Mouse (Mus musculus) MEL (cell line): ENCODE data around the gene Cnih1. TPM values are rescaled to one million over a fixed set of nuclear protein-coding genes. Genes with fewer than 3 reads are reported as not detected.

Source experiments
- DNase-seq: peaks from one replicate; pipeline ENCODE4 v3.0.0; 2011; ENCODE audit warnings: low read depth, low spot score
- H3K27ac ChIP-seq: 2 replicates; pipeline ENCODE4 v1.5.1; 2012; ENCODE audit warnings: low read depth, mild to moderate bottlenecking, control low read depth, low read length, moderate library complexity; ENCODE audit not compliant: control insufficient read depth
- H3K27me3 ChIP-seq, 2 experiments: fragments of 150-350 bp in 1 of 2; sonication (generic) in 1 of 2; 2 replicates each; pipeline ENCODE4 v1.6.1; 2012; ENCODE audit warnings: low read length in 2 of 2, mild to moderate bottlenecking in 2 of 2, improper control_type of control experiment in 1 of 2, moderate library complexity in 1 of 2; ENCODE audit not compliant: insufficient read depth in 2 of 2, control insufficient read depth in 1 of 2
- H3K36me3 ChIP-seq, 2 experiments: 2 replicates each; pipeline ENCODE4 v1.6.1; 2012 to 2014; ENCODE audit warnings: low read length in 2 of 2, improper control_type of control experiment in 1 of 2, inconsistent platforms in 1 of 2, mild to moderate bottlenecking in 1 of 2; ENCODE audit not compliant: insufficient read depth in 2 of 2, control insufficient read depth in 1 of 2
- H3K4me1 ChIP-seq, 2 experiments: fragments of 150-350 bp in 1 of 2; sonication (generic) in 1 of 2; 2 replicates each; pipeline ENCODE4 v1.6.1; 2012; ENCODE audit warnings: low read length in 2 of 2, improper control_type of control experiment in 1 of 2, mild to moderate bottlenecking in 1 of 2; ENCODE audit not compliant: insufficient read depth in 2 of 2, control insufficient read depth in 1 of 2
- H3K4me3 ChIP-seq, 2 experiments: fragments of 150-350 bp in 1 of 2; sonication (generic) in 1 of 2; 2 replicates each; pipeline ENCODE4 v1.5.1; 2012; ENCODE audit warnings: low read depth in 2 of 2, low read length in 2 of 2, mild to moderate bottlenecking in 2 of 2, moderate library complexity in 2 of 2, control low read depth in 1 of 2, improper control_type of control experiment in 1 of 2; ENCODE audit not compliant: control insufficient read depth in 1 of 2, insufficient read depth in 1 of 2
- H3K79me2 ChIP-seq: 2 replicates; pipeline ENCODE4 v1.6.1; 2012; ENCODE audit warnings: mild to moderate bottlenecking, low read length, moderate library complexity; ENCODE audit not compliant: control insufficient read depth, poor library complexity, insufficient read depth
- H3K9ac ChIP-seq: 2 replicates; pipeline ENCODE4 v1.6.1; 2012; ENCODE audit warnings: low read depth, mild to moderate bottlenecking, control low read depth, low read length, moderate library complexity; ENCODE audit not compliant: control insufficient read depth, poor library complexity, severe bottlenecking
- H3K9me3 ChIP-seq: fragments of 150-350 bp; sonication (generic); replicated peaks from 2 replicates; pipeline ENCODE4 v1.6.1; 2012; ENCODE audit warnings: mild to moderate bottlenecking, low read length, improper control_type of control experiment, moderate library complexity; ENCODE audit not compliant: insufficient read depth
- CHD1 ChIP-seq: IDR thresholded peaks from 2 replicates; pipeline ENCODE4 v1.6.1; 2012; ENCODE audit warnings: low read depth, mild to moderate bottlenecking, inconsistent platforms, low read length, improper control_type of control experiment
- CHD2 ChIP-seq: IDR thresholded peaks from 2 replicates; pipeline ENCODE4 v1.6.1; 2011; ENCODE audit warnings: low read length, improper control_type of control experiment
- ELF1 ChIP-seq: IDR thresholded peaks from 2 replicates; pipeline ENCODE4 v1.6.1; 2014; ENCODE audit warnings: low read depth, mild to moderate bottlenecking, inconsistent platforms, low read length, improper control_type of control experiment, moderate library complexity
- ETS1 ChIP-seq: IDR thresholded peaks from 2 replicates; pipeline ENCODE4 v1.6.1; 2012; ENCODE audit warnings: low read depth, mild to moderate bottlenecking, inconsistent platforms, low read length, improper control_type of control experiment, moderate library complexity
- HCFC1 ChIP-seq: IDR thresholded peaks from 2 replicates; pipeline ENCODE4 v1.6.1; 2012; ENCODE audit warnings: low read depth, mild to moderate bottlenecking, inconsistent platforms, low read length, improper control_type of control experiment, moderate library complexity
- MAFK ChIP-seq: IDR thresholded peaks from 2 replicates; pipeline ENCODE4 v1.6.1; 2011; ENCODE audit warnings: low read depth, mild to moderate bottlenecking, low read length, improper control_type of control experiment, borderline replicate concordance
- MAX ChIP-seq: IDR thresholded peaks from 2 replicates; pipeline ENCODE4 v1.6.1; 2011; ENCODE audit warnings: low read length, improper control_type of control experiment
- MAZ ChIP-seq: IDR thresholded peaks from 2 replicates; pipeline ENCODE4 v1.6.1; 2012; ENCODE audit warnings: low read depth, mild to moderate bottlenecking, inconsistent platforms, low read length, improper control_type of control experiment
- MXI1 ChIP-seq: IDR thresholded peaks from 2 replicates; pipeline ENCODE4 v1.6.1; 2011; ENCODE audit warnings: mild to moderate bottlenecking, low read depth, low read length, improper control_type of control experiment
- MYB ChIP-seq: IDR thresholded peaks from 2 replicates; pipeline ENCODE4 v1.6.1; 2011; ENCODE audit warnings: mild to moderate bottlenecking, low read depth, low read length, improper control_type of control experiment
- MYC ChIP-seq: IDR thresholded peaks from 2 replicates; pipeline ENCODE4 v1.6.1; 2011; ENCODE audit warnings: low read depth, mild to moderate bottlenecking, low read length, improper control_type of control experiment, moderate library complexity
- POLR2AphosphoS5 ChIP-seq: IDR thresholded peaks from 2 replicates; pipeline ENCODE4 v1.6.1; 2012; ENCODE audit warnings: low read depth, borderline replicate concordance, mild to moderate bottlenecking, inconsistent platforms, low read length, moderate library complexity, mixed read lengths
- RCOR1 ChIP-seq: IDR thresholded peaks from 2 replicates; pipeline ENCODE4 v1.6.1; 2012; ENCODE audit warnings: low read depth, mild to moderate bottlenecking, inconsistent platforms, low read length, improper control_type of control experiment
- SIN3A ChIP-seq: IDR thresholded peaks from 2 replicates; pipeline ENCODE4 v1.6.1; 2012; ENCODE audit warnings: low read length, improper control_type of control experiment, inconsistent platforms
- TAL1 ChIP-seq: IDR thresholded peaks from 2 replicates; pipeline ENCODE4 v1.6.1; 2012; ENCODE audit warnings: mild to moderate bottlenecking, inconsistent platforms, low read length, moderate library complexity, mixed read lengths
- UBTF ChIP-seq: IDR thresholded peaks from 2 replicates; pipeline ENCODE4 v1.6.1; 2012; ENCODE audit warnings: low read depth, mild to moderate bottlenecking, inconsistent platforms, low read length, improper control_type of control experiment, moderate library complexity, borderline replicate concordance; ENCODE audit not compliant: insufficient read depth
- USF1 ChIP-seq: IDR thresholded peaks from 2 replicates; pipeline ENCODE4 v1.6.1; 2014; ENCODE audit warnings: low read depth, mild to moderate bottlenecking, inconsistent platforms, low read length, improper control_type of control experiment, moderate library complexity
- ZMIZ1 ChIP-seq: IDR thresholded peaks from 2 replicates; pipeline ENCODE4 v1.6.1; 2012; ENCODE audit warnings: low read depth, mild to moderate bottlenecking, inconsistent platforms, low read length, improper control_type of control experiment, moderate library complexity
- ZNF384 ChIP-seq: IDR thresholded peaks from 2 replicates; pipeline ENCODE4 v1.6.1; 2012; ENCODE audit warnings: low read depth, mild to moderate bottlenecking, inconsistent platforms, low read length, improper control_type of control experiment
- polyA plus RNA-seq, 2 experiments: library from polyadenylated mRNA; stranded (reverse) in 1 of 2; unstranded in 1 of 2; fragments of >175 nt in 1 of 2; fragments of >200 nt in 1 of 2; gene quantifications; 2 replicates each; pipeline versions ENCODE4 v1.2.1 to v1.2.4; 2012; ENCODE audit warnings: low replicate concordance in 2 of 2, low read depth in 1 of 2; ENCODE audit not compliant: insufficient read length in 2 of 2, insufficient read depth in 1 of 2, missing spikeins in 1 of 2
- total RNA-seq: library from RNA; depleted of rRNA; stranded (reverse); fragments of 300-350 nt; gene quantifications from 2 replicates; pipeline ENCODE4 v1.2.3, GENCODE M21; 2012

Gene Cnih1
- total and polyA plus RNA-seq, 3 experiments = 50.6 to 155 TPM; not detected in 1

DNA sequence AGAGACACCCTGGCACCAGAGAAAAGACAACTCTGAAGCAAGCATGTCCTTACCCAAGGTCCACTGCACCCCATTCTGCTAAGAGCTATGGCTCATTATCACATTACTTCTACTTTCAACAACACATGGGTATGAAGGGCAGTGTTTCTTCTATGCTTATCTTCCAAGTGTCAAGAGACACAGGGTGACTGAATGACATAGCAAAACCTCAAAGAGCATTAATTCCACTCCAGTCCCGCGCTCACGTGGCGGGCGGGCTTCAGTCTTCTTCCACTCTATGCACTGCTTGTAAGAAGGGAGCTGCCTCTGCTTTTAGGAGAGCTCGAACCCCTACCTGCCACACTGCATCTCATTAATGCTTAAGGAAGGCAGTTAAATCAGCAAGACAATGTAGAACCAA lies 27.4 kb upstream of the Cnih1 start:
- Histone ChIP-seq H3K79me2 (peaks cover 34% of the 10 kb centered on the region), H3K27me3 (no peaks in the 10 kb centered on the region)
- no peak for TF ChIP-seq ELF1
- no peak for TF ChIP-seq TAL1
- TF ChIP-seq ETS1 = no peak
- no peak for TF ChIP-seq UBTF
- no peak for TF ChIP-seq MAZ
- TF ChIP-seq CHD1 = no peak
- no peak for TF ChIP-seq HCFC1
- no peak for TF ChIP-seq MYB
- no peak for TF ChIP-seq MAFK
- no peak for TF ChIP-seq CHD2
- TF ChIP-seq, all 39 proteins: peak for 0
- no peaks in the 10 kb centered on the region for H3K9me3 ChIP-seq
- peaks cover 14 to 17% of the 10 kb centered on the region in 2 experiments for H3K36me3 ChIP-seq
- H3K4me3 ChIP-seq = no peak overlapping the region
- no peak overlapping the region for H3K27ac ChIP-seq
- H3K9ac ChIP-seq = no peak overlapping the region
- peaks cover 0 to 10% of the 10 kb centered on the region in 2 experiments; a peak in 3 of 4 replicates for H3K4me1 ChIP-seq
- DNase-seq = peak; percentile 34

DNA sequence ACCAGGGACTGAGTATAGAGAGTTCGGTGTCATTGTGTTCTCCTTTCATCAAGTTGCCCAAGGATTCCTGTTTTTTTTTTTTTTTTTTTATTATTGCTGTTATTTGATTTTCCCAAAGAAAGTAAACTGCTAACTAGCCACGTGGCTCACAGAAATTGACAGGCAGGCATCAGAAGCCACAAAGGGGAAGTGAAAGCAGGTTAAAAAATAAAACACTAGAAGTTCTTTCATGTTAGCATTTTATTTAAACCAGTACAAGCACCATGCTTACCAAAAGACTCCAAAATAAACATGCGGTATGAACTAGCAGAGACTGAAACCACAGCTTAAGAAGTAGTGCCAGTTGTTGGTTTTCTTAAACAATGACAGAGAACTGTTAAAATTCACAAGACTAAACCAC lies 19.7 kb upstream of the Cnih1 start:
- no peaks in the 10 kb centered on the region for H3K79me2 ChIP-seq
- H3K4me3 ChIP-seq = no peak overlapping the region
- TF ChIP-seq POLR2AphosphoS5 (no peak), ZNF384 (no peak), MYC (peak; percentile 50; the same call in 1 of the 2 replicates), ZMIZ1 (no peak), MAX (peak; percentile 60; the same call in 1 of the 2 replicates), MXI1 (peak; percentile 87), RCOR1 (no peak), SIN3A (peak; percentile 36; the same call in 1 of the 2 replicates), CHD1 (no peak), USF1 (peak; percentile 51; the same call in 1 of the 2 replicates)
- H3K4me1 ChIP-seq = peaks cover 2 to 5% of the 10 kb centered on the region in 2 experiments; a peak in 2 of 4 replicates
- peaks cover 0 to 16% of the 10 kb centered on the region in 2 experiments; a peak in 3 of 4 replicates for H3K36me3 ChIP-seq
- H3K9me3 ChIP-seq = no peaks in the 10 kb centered on the region
- H3K9ac ChIP-seq = no peak overlapping the region
- H3K27ac ChIP-seq = no peak overlapping the region
- no peaks in the 10 kb centered on the region for H3K27me3 ChIP-seq
- DNase-seq = no peak
